Mouse (Mus musculus): ENCODE results near the gene Tmem221. TPM values are rescaled to one million over a fixed set of nuclear protein-coding genes. Genes with fewer than 3 reads are reported as not detected.

Gene Tmem221
- total RNA-seq (2021) = not detected
- long read RNA-seq, experiment 1 = 0 reads
- long read RNA-seq, experiment 2, partial matches to known transcripts = 0 of 1 reads
- long read RNA-seq, experiment 2, other reads (novel, unspliced or antisense) = 1 of 1 reads

DNA sequence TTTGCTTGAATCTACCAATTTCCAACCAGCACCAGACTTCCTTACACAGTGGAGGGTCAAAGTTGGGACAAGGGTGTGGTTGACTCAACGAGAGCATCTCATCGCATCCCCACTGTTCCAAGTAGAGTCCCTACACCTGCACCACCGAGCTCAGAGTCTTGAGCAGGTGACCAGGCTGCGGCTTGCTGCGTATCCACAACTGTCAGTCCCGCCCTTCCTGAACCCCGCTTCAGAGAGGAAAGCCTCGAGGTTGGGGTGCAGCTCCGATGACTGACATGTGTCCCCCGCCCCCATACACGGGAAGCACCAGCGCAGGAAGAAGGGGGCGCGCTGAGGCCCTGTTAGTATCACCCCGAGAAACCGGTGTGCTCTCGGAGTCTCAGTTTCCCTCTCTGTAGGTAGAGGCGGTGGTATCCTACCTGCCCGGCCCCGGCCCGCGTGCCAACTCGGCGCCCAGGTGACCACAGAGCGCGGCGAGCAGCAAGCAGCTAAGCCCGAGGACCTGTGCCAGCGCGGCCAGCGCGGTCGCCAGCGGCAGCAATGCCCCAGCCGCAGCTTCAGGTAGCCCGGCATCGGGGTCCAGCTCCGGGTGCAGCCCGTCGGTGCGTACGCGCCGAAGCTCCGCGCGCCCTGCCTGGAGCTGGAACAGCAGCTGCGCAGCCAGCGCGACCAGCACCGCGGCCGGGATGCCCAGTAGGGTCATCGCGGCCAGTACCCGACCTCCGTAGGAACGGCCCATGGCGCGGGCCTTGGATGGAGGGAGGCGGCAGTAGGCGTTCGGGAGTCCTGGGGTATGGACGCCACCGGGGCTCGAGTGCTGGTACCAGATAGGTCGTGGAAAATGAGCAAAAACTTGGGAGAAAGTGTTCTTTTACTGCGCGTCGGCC, at the start of gene Tmem221:
Gene Tmem221, minus strand, starts transcription at position 801 of the 887 bp plus-strand sequence.
- DNase-seq = no peak

DNA sequence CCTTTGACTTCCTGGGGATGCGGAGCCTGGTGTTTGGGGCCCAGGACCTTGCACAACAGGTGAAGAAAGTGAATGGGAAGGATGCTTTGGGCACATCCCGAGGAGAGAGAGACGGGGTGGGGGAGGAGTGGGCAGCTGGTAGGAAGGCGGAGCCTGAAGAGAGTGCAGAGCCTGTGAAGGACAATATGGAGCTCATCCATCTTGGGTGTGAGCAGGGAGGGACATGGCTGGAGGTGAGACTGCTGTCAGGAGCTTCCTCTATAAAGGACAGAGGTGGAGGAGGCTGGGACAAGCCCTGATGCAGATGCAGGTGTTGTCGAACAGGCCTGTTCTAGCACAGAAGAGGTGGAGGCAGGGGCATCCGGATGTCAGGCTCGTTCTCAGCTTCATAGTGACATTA, 45.4 kb upstream of the Tmem221 start:
- DNase-seq = no peak

DNA sequence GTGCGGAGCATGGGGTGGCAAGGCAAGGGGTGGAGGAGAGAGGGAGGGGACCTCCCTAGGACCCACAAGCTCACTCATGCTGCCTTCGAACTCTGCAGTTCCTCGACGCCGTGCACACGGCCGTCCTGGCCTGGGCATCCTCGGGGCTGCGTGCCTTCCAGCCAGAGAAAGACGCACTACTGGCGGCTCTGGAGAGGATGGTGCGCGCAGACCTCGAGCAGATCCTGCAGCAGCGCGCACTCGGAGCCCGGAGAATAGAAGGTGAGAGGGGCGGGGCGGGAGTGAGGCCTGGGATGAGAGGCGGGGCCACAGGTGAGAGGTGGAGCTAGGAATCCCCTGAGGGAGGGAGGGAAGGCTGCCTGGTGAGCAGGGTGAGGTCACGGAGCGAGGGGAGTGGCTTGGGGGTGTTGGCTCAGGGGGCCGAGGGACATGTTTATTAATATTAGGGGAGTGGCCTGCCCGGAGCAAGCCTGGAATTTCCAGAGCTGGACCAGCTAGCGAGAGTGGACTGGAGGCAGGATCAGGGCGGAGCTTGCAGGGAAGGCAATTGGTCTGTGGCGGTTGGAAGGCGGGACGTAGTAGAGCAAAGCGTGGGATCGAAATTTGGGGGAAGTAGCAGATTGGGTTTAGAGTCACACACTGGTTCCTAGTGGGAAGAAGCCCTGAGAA, 44.1 kb upstream of the Tmem221 start:
- DNase-seq = peak; percentile 61

DNA sequence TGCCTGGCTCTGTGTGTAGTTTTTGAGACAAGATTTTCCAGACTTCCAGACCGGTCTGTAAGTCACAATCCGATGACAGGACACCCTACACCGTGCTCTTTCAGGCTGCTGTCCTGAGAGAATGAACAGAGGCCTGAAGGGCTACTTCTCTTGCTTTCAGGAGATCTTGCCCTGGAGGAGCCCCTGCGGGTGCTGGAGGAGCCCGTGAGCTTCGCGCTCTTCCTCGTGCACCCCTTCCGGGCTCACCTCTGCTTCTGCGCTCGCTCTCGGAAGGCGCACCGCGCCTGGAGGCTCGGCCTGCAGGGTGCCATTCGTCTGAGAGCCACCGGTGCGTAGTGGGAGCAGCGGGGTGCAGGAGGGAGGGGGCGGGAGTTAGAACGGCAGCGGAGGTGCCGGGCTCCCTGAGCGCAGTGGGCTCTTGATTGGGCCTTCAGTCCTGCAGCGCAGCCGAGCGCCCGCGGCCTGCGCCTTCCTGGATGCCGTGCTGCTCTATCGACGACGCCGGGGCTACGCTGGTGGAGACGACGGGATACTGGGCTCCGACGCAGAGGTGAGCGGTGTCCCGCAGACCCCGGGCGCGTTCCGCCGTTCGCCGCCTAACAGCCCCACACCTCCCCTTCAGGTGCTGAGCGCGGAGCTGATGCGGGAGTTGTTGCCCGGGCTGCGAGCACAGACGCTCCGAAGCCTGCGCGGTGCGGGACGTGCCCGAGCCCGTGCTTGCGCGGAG, 43.4 kb upstream of the Tmem221 start:
- no peak for DNase-seq

DNA sequence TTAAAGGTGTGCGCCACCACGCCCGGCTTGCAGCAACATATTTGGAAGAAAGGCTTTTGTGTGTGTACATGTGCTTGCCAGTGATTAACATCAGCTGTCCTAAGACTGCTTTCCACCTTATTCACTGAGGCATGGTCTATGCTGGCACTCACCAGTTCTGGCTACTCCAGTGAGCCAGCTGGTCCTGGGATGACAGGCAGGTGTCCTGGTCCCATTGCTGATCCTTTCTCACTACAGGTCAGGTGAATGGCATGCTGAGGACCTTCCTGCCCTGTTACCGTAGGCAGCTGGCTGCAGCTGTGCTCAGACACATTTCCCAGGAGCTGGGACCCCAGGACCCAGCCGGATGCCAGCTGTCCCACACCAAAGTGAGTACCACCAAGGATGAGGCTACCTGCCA, 40.2 kb upstream of the Tmem221 start:
- DNase-seq = no peak

DNA sequence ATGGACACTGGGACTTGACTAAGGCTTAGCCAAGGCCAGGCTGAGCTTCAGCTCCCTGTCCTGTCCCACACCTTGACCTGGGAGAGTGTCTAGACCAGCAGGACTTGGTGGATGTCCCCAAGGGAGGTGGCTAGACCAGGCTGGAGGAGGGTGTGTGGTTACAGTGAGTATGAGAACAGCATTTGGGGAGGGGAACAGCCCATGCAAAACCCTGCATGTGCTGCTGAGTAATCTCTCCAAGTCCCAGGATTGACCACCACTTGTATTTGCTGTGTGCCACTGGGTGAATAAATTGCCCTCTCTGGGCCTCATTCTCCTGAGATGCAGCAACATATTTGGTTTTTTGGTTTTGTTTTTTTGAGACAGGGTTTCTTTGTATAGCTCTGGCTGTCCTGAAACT, 39.7 kb upstream of the Tmem221 start:
- no peak for DNase-seq

DNA sequence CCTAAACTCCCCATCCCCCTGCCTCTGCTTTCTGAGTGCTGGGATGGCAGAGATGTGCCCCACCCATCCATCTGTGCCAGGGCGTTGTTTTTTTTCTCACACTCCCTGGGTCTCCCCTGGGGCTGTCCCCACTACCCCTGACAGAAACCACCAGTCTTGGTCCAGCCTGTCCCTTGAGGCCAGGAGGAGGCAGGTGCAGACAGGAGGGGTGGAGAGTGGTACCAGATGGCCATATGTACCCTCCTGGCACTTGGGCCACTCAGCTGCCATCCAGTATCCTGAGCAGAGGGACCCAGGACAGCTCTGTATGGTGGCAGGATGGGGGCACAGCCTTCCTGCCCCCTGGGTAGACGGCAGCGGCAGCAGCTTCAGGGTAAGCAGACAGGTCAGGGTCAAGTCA, 38.8 kb upstream of the Tmem221 start, which contains the start of gene Fam129c:
Gene Fam129c, plus strand, starts transcription at position 198 of the 400 bp plus-strand sequence.
- DNase-seq = no peak

DNA sequence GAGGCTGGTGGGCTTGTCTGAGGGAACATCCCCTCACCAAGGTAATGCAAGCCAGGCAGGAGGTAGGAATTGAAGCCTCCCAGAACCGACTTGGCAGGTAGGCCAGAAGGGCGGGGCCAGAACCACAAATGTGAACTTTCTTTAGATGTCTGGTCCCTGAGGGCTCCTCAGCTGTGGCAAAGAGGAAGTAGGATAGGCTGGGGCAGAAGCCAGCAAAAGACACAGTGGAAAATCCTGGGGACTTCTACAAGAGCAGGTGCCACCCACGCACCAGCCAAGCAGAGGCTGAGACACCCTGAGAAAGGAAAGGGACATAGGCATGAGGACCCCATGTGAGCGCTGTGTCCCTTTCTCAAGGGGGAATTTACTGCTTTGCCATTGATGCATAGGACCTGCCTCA, 38.1 kb upstream of the Tmem221 start:
- no peak for DNase-seq

DNA sequence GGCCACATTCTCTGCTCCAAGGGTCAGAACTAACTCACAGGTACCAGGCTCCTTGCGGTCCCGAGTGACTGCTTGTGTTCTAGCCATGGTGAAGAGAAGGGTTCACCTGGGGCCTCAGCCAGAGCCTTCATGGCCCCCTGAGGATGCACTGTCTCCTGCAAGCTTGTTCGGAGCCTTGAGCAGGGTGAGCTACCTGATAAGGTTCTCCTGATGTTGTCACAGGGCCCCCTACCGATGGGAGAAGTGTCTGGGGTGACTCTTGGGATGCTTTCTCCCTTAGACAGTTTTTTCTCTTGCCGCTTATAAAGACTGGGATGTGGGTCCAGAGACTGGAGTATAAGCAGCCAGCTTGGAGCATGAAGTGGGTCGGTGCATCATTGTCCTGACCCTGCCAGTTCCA, 37.7 kb upstream of the Tmem221 start:
- no peak for DNase-seq

DNA sequence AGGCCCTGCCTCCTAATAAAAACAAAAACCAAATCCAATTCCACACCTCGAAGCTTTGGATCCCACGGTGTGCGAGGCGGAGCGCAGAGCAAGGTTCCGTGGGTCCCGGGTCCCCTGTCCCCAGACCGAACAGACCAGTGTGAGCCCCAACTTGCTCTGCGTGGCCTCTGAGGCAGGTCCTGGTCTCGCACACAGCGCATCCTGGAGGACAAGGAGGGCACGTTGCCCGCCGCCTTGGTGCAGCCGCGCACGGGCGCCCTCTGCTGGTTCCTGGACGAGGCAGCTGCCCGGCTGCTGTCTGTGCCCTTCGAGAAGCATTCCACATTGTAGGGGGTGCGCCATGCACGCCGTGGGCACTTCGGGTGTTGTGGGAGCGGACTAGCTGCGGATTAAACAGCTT, 37.2 kb upstream of the Tmem221 start:
- peak; percentile 82 for DNase-seq

DNA sequence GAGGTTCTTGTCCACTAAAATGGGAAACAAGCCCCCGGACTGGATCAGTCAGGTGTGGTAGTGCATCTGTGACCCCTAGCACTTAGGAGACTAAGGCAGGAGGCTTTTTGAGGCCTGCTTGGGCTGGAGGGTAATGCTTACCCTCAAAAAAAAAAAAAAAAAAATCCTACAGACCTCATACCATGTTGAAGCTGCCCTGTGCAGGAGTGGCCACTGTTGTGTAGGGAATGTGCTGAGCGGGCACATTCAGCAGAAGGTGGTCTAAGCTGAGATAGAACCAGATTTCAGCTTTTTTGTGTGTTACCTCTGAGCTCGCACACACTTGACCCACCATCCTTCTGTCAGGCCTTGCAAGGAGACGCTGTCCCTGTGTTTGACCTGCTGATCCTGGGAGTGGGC, 35.7 kb upstream of the Tmem221 start:
- no peak for DNase-seq

DNA sequence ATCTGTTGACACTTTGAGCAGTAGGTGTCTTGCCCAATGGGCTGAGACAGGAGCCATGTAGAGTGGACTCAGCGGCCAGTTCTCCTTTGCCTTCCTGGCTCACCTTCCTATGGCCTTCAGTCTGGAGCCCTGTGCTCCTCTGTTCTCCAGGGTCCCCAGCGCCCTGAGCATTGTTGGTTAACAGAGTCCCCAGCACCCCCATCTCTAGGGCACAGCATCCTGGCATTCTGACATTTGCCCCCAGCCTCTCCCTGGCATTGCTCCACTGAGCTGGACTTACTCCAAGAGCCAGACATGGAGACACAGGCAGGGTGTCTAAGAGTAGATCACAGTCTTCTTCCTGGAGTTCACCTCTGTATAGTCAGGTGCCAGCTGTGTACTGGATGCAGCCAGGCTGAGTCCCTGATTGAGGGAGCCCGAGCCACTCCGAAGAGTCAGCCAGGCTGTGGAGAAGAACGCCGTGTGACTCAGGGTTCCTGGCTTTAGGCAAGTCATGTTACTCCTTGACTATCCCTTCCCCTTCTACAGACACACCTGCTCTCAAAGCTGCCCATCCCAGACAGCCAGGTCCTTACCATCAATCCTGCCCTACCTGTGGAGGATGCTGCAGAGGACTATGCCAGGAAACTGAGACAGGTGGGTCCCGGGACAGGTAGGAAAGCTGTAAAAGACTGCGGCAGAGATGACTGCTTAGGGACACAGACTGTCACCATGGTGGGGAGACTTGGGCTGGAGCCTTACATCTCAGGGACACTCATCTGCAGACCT, 35.1 kb upstream of the Tmem221 start:
- DNase-seq = no peak

DNA sequence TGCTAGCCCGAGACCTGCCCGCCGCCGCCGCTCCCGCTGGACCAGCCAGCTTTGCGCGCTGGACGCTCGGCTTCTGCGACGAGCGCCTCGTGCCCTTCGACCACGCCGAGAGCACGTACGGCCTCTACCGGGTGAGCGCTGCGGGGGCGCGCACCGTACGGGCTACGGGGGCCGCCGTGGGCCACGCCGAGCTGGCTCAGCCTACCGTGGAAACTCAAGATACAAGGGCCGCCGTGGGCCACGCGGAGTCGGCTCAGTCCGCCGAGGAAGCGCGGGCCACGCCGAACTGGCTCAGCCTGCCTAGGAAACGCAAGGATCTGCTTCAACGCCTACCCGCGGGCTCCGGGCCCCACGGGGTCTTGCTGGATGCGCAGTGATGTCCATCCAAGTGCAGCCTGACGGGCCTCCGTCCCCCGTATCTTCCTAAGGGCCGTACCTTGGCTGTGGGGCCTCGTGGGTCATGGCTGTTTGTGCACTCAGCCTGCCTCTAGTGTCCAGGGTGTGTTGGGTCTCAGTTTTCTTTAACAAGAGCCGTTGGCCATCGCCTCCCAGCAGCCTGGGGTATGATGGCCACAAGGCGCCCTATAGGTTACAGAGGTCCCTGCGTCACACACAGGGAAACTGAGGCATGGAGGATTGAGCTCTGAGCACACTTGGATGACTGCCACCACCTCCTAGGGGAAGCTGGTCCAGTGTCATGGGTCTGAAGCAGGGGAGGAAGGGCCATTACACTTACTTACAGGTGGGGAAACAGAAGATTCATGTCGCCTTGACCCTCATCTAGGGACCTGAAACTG, 33.9 kb upstream of the Tmem221 start:
- peak; percentile 83 for DNase-seq

DNA sequence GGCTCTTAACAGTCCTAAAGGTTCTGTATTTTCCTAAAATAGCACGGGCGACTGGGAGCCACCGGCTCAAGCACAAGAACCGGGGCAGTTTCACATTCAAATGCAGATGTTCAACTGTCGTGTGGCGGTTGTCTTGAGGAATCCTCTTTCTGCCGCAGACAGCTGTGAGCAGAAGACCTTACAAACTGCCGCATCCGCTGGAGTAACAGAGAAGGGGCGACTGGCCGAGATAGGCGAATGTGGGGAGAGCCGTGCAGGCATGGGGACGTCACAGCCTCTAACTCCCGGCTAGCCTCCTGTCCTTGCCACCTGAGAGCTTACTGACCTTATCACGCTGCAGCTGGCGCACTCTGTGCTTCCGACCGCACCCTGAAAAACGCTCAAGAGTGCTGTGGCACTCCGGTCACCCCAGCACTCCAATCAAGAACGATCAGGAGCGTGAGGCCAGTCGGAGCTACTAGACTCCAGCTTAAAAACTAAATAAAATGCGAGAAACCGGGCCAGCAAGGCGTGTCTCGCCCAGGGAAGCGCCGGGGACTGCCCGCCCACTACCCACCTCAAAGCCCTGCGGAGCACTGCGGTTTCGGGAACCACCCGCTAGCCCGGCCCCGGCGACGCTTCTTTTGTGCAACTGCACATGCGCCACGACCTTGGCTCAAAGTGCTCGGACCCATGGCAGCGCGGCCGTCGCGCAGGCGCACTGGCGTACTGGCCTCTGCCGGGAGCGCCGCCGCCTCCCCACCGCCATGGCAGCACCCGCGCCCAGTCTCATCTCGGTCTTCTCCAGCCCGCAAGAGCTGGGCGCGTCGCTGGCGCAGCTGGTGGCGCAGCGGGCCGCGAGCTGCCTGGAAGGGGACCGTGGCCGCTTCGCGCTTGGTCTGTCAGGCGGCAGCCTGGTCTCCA, 33.1 kb upstream of the Tmem221 start, which contains the start of gene Pgls:
Gene Pgls, plus strand, starts transcription at position 706 of the 903 bp plus-strand sequence.
- peak; percentile 94 for DNase-seq

DNA sequence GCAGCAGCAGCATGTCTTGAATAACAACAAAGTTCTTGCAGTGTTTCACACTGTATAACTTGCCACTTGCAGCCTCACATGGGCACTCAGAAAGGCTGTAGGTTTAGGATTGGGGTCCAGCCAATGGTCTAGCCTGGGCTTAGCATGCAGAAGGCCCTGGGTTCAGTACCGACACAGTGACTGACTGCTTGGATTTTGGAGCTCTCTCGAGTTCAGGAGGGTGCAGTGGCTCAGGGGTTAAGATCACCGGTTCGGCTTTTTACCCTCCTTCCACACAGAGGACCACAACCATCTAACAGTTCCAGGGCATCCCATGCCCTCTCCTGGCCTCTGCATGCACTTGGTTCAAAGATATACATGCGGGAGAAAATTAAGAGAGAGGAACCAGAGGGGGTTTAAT, 32.3 kb upstream of the Tmem221 start:
- no peak for DNase-seq

DNA sequence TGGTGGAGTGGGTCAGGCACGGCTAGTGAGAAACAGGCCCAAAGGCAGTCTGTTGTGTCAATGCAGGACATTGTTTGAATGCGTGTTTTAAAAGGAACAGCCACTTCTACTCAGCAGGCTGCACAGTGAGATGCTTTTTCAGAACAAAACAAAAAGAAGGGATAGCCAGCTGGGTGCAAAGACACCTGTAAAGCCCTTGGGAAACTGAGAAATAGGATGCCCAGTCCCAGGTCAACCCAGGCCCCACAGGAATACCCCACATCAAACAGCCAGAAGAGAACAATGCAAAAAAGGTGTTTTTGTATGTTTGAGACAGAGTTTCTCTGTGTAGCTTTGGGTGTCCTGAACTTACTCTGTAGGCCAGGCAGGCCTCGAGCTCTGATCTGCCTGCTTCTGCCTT, 30.1 kb upstream of the Tmem221 start:
- no peak for DNase-seq

DNA sequence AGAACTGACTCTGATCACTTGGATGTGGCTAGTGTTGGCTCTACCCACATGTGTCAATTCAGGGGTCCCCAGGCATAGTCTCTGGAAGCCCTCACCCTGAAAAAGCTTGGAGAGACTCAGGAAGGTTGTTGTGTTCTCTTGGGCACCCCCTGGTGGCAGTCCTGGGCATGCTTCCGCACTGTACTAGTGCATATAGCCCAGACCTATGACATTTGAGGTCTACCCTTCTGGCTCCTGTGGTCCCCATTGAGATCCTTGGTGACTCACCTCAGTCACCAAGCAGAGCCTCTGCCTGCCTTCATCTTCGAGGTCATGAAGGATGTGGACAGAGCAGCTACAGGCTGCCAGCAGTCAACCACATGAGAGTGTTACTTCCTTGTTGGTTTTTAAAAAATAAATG, 28.2 kb upstream of the Tmem221 start:
- no peak for DNase-seq

DNA sequence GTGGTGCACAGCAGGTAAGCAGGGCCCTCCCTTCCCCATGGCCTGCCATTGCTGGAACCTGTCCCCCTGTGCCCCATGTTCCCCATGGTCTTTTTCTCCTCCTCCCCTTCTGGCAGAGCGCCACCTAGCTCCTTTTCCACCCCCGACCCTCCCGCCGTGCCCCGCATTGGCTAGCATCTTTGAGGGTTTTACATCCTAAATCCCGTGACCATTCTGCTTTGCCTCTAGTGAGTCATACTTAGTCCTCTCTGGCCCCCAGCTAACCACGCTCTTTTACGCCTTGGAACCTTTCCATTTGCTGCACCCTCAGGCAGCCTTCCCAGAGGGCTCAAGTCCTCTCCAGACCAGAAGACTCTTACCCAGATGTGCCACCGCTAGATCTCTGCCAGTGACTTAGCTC, 21.5 kb upstream of the Tmem221 start:
- no peak for DNase-seq

DNA sequence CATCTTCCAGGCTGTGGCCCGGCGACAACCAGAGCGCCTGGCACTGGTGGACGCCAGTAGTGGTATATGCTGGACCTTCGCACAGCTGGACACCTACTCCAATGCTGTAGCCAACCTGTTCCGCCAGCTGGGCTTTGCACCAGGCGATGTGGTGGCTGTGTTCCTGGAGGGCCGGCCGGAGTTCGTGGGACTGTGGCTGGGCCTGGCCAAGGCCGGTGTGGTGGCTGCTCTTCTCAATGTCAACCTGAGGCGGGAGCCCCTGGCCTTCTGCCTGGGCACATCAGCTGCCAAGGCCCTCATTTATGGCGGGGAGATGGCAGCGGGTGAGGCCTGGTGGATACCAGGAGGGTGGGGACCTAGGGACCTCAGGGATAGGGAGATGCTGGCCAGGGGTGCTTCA, 20.8 kb upstream of the Tmem221 start:
- DNase-seq = peak; percentile 73

DNA sequence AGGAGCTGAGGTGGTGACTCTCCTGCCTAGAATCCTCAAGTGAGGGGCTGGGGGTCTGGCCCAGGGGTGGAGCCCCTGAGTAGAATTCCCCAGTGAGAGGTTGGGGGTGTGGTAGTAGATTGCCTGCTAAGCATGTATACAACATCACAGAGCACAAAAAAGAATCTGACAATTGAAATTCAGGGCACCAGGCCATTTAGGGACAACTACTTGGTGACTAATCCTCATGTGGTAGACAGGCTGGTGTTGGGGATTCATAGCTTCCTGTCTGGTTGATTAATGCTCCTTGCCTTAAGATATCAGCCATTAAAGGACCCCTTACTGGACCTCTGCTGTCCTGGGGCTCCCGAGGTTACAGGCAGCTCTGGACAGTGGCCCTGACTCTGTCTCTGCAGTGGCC, 20.3 kb upstream of the Tmem221 start:
- DNase-seq = no peak

Data from gastrocnemius, postnatal 25 days (tissue).